Mouse (Mus musculus) ES-Bruce4 (cell line): ENCODE data around the gene Atp2b2. TPM values are rescaled to one million over a fixed set of nuclear protein-coding genes. Genes with fewer than 3 reads are reported as not detected.

Experiments
- H3K27ac ChIP-seq: 2 replicates; pipeline ENCODE4 v1.5.1; 2012; ENCODE audit warnings: low read length, inconsistent platforms; ENCODE audit not compliant: insufficient read depth
- H3K27me3 ChIP-seq: 2 replicates; pipeline ENCODE4 v1.6.1; 2012; ENCODE audit warnings: mild to moderate bottlenecking, low read length, inconsistent platforms; ENCODE audit not compliant: control insufficient read depth, poor library complexity, insufficient read depth, severe bottlenecking
- H3K36me3 ChIP-seq: 2 replicates; pipeline ENCODE4 v1.6.1; 2012; ENCODE audit warnings: inconsistent platforms, mild to moderate bottlenecking, low read length, moderate library complexity; ENCODE audit not compliant: control insufficient read depth, poor library complexity, insufficient read depth, severe bottlenecking
- H3K4me1 ChIP-seq: one replicate; pipeline ENCODE4 v1.8.1; 2011; ENCODE audit warnings: low read length; ENCODE audit not compliant: control insufficient read depth, insufficient read depth
- H3K4me3 ChIP-seq: 2 replicates; pipeline ENCODE4 v1.5.1; 2011; ENCODE audit warnings: low read depth, mild to moderate bottlenecking, low read length
- H3K9ac ChIP-seq: 2 replicates; pipeline ENCODE4 v1.6.1; 2012; ENCODE audit warnings: low read depth, mild to moderate bottlenecking, inconsistent platforms; ENCODE audit not compliant: poor library complexity, severe bottlenecking
- H3K9me3 ChIP-seq: replicated peaks from 2 replicates; pipeline ENCODE4 v1.6.1; 2012; ENCODE audit warnings: mild to moderate bottlenecking, low read length, inconsistent platforms; ENCODE audit not compliant: control insufficient read depth, poor library complexity, insufficient read depth, severe bottlenecking
- CTCF ChIP-seq: IDR thresholded peaks from one replicate; pipeline ENCODE4 v1.8.1; 2011; ENCODE audit warnings: low read depth, low read length
- EP300 ChIP-seq: IDR thresholded peaks from 2 replicates; pipeline ENCODE4 v1.6.1; 2011; ENCODE audit warnings: low read depth, low read length; ENCODE audit not compliant: insufficient read depth
- POLR2A ChIP-seq: IDR thresholded peaks from one replicate; pipeline ENCODE4 v1.8.1; 2011; ENCODE audit warnings: low read length; ENCODE audit not compliant: insufficient read depth
- polyA plus RNA-seq: library from polyadenylated mRNA; stranded (reverse); fragments of >200 nt; gene quantifications from 2 replicates; pipeline ENCODE4 v1.2.4, GENCODE M21; 2011; ENCODE audit warnings: low read depth; ENCODE audit not compliant: missing spikeins, insufficient read depth, insufficient read length

Gene Atp2b2
- polyA plus RNA-seq, 1 experiment = 0.42 TPM

- H3K4me1 ChIP-seq = no peaks in the 10 kb centered on the region
- no peaks in the 10 kb centered on the region for H3K27me3 ChIP-seq
- H3K9me3 ChIP-seq = no peaks in the 10 kb centered on the region
- no peak overlapping the region for H3K9ac ChIP-seq
- H3K4me3 ChIP-seq = no peak overlapping the region
- no peak overlapping the region for H3K27ac ChIP-seq
- no peak for TF ChIP-seq CTCF
- no peak for TF ChIP-seq POLR2A
- TF ChIP-seq EP300 = no peak
- H3K36me3 ChIP-seq = no peaks in the 10 kb centered on the region
These were observed 243.5 kb downstream of the Atp2b2 start for GRCm38 (mm10) chr6:113798921-113799320.

- H3K9me3 ChIP-seq = no peaks in the 10 kb centered on the region
- H3K4me1 ChIP-seq = no peaks in the 10 kb centered on the region
- no peaks in the 10 kb centered on the region for H3K27me3 ChIP-seq
- H3K27ac ChIP-seq = no peak overlapping the region
- no peaks in the 10 kb centered on the region for H3K36me3 ChIP-seq
- H3K4me3 ChIP-seq = no peak overlapping the region
- TF ChIP-seq EP300 (no peak), POLR2A (no peak), CTCF (no peak)
- no peak overlapping the region for H3K9ac ChIP-seq
These were observed 247.1 kb downstream of the Atp2b2 start for GRCm38 (mm10) chr6:113795241-113795702.

GRCm38 (mm10) chr6:113792368-113792767, 250.0 kb downstream of the Atp2b2 start:
- TF ChIP-seq CTCF = no peak
- no peak for TF ChIP-seq EP300
- TF ChIP-seq POLR2A = no peak
- Histone ChIP-seq H3K4me1 (no peaks in the 10 kb centered on the region), H3K27ac (no peak overlapping the region), H3K27me3 (no peaks in the 10 kb centered on the region), H3K9me3 (no peaks in the 10 kb centered on the region), H3K36me3 (no peaks in the 10 kb centered on the region), H3K9ac (no peak overlapping the region), H3K4me3 (no peak overlapping the region)

DNA sequence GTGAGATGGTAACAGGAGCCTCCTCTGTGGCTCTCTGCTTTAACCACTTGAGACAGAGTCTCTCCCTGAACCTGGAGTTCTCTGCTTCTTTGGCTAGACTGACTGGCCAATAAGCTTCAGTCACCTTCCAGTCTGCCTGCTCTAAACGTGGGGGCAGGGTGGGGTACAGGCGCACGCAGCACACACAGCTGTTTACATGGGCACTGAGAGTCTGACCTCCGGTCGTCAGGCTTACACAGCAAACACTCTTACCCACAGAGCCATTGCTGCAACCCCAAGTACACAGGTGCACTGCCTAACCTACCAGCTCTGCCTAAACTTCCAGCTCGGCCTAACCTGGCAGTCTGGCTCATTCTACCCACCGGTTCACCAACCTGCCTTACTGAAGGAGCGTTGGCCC, 251.4 kb downstream of the Atp2b2 start:
- H3K4me3 ChIP-seq = no peak overlapping the region
- TF ChIP-seq CTCF (no peak), POLR2A (no peak), EP300 (no peak)
- no peak overlapping the region for H3K27ac ChIP-seq
- H3K27me3 ChIP-seq = no peaks in the 10 kb centered on the region
- H3K9me3 ChIP-seq = no peaks in the 10 kb centered on the region
- no peak overlapping the region for H3K9ac ChIP-seq
- H3K36me3 ChIP-seq = no peaks in the 10 kb centered on the region
- H3K4me1 ChIP-seq = no peaks in the 10 kb centered on the region

DNA sequence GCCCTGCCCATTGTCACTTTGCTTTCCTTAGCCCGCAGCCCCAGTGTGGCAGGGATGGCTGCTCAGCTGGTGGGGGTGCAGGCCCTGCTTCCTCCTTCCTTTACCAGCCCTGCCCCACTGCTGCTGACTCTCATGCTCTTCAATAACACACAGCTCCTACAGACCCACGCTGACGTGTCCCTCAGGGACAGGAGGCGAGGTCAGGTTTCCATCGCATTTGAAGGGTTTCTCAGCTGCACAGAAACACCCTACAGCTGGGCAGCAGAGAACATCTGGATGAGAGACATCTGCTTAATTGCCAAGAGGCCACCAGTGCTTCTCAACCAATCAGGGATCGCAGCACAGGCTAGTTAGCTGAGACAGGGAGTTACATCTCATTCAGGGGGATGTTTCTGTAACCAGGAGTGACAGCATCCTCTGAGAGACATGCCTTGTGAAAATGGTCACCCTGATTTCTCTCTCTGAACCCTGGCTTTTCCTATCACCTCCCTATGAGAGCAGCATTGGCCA, 254.9 kb downstream of the Atp2b2 start:
- Histone ChIP-seq H3K36me3 (no peaks in the 10 kb centered on the region), H3K4me3 (no peak overlapping the region), H3K9ac (no peak overlapping the region), H3K9me3 (no peaks in the 10 kb centered on the region), H3K27me3 (no peaks in the 10 kb centered on the region), H3K27ac (no peak overlapping the region), H3K4me1 (no peaks in the 10 kb centered on the region)
- TF ChIP-seq CTCF = no peak
- no peak for TF ChIP-seq EP300
- TF ChIP-seq POLR2A = no peak

GRCm38 (mm10) chr6:113785658-113786057, 256.8 kb downstream of the Atp2b2 start:
- no peaks in the 10 kb centered on the region for H3K4me1 ChIP-seq
- TF ChIP-seq EP300 (no peak), POLR2A (no peak), CTCF (no peak)
- no peaks in the 10 kb centered on the region for H3K27me3 ChIP-seq

More at GRCm38 (mm10) chr6:113785658-113786057, 256.8 kb downstream of the Atp2b2 start:
- no peak overlapping the region for H3K27ac ChIP-seq
- no peaks in the 10 kb centered on the region for H3K36me3 ChIP-seq
- no peaks in the 10 kb centered on the region for H3K9me3 ChIP-seq
- H3K9ac ChIP-seq = no peak overlapping the region
- H3K4me3 ChIP-seq = no peak overlapping the region
